ENCODE assay signal across 8 mouse cellular contexts in genomic region chr2:163996275-163996674, GRCm38 (mm10). TPM values are rescaled to one million over a fixed set of nuclear protein-coding genes. Genes with fewer than 3 reads are reported as not detected.
DNase-seq lines count a peak whose midpoint lies in the region; ATAC-seq and TF ChIP-seq lines count a peak whose summit lies in the region.

No protein-coding gene starts in this region.

- TF ChIP-seq RAD21 in CH12.LX (IDR thresholded peaks at IDR 0.05; ENCODE audit: low read depth, low read length) = no peak

- intact Hi-C loops in heart, postnatal 36 days (cut with DNase I) = no loop called here

- H3K27me3 ChIP-seq in heart, embryonic 11.5 days (ENCODE audit: control insufficient read depth, insufficient read depth, low read length) = no peaks in the 10 kb centered on the region
- H3K27me3 ChIP-seq in CH12.LX (replicated peaks) = peaks cover 3% of the 10 kb centered on the region
- H3K27me3 ChIP-seq in forebrain, embryonic 14.5 days (replicated peaks; ENCODE audit: control insufficient read depth, insufficient read depth, low read length) = no peaks in the 10 kb centered on the region
- no peaks in the 10 kb centered on the region for H3K27me3 ChIP-seq in liver, embryonic 15.5 days

- H3K4me3 ChIP-seq in heart, embryonic 11.5 days (ENCODE audit: low read depth, low read length) = peak overlapping the region; percentile 97
- peak overlapping the region; percentile 55 to 88 (median 88) for H3K4me3 ChIP-seq in CH12.LX (replicated peaks in 1 of 3; ENCODE audit: low read depth in 2 of 3, low read length in 2 of 3, poor library complexity in 1 of 3)
- H3K4me3 ChIP-seq in forebrain, embryonic 14.5 days (ENCODE audit: low read depth, low read length) = peak overlapping the region; percentile 96
- peak overlapping the region; percentile 100 for H3K4me3 ChIP-seq in liver, embryonic 15.5 days (replicated peaks)

- no peaks in the 10 kb centered on the region for H3K9me3 ChIP-seq in heart, embryonic 11.5 days (replicated peaks; ENCODE audit: control insufficient read depth, low read length)
- H3K9me3 ChIP-seq in CH12.LX (replicated peaks; ENCODE audit: low read length) = no peaks in the 10 kb centered on the region
- H3K9me3 ChIP-seq in forebrain, embryonic 14.5 days (replicated peaks; ENCODE audit: control insufficient read depth, low read length) = no peaks in the 10 kb centered on the region
- no peaks in the 10 kb centered on the region for H3K9me3 ChIP-seq in liver, embryonic 15.5 days (replicated peaks)

- ATAC-seq in heart, embryonic 11.5 days (replicated peaks; ENCODE audit: insufficient number of reproducible peaks, low FRiP score, low TSS enrichment) = no peak
- ATAC-seq in forebrain, embryonic 14.5 days = no peak
- no peak for ATAC-seq in liver, embryonic 15.5 days (ENCODE audit: insufficient read depth)

- TF ChIP-seq POLR2A in CH12.LX (IDR thresholded peaks at IDR 0.05; ENCODE audit: low read depth, low read length) = no peak

- H3K4me2 ChIP-seq in heart, embryonic 11.5 days = peak overlapping the region; percentile 82
- H3K4me2 ChIP-seq in CH12.LX (ENCODE audit: insufficient read depth, low read depth, poor library complexity, severe bottlenecking) = peak overlapping the region; percentile 92
- peak overlapping the region; percentile 91 for H3K4me2 ChIP-seq in forebrain, embryonic 14.5 days (ENCODE audit: low read length)
- peak overlapping the region; percentile 80 for H3K4me2 ChIP-seq in liver, embryonic 15.5 days

- no peak overlapping the region for H3K27ac ChIP-seq in heart, embryonic 11.5 days (ENCODE audit: low read depth, low read length)
- H3K27ac ChIP-seq in CH12.LX (ENCODE audit: insufficient read depth, low read depth) = no peak overlapping the region
- no peak overlapping the region for H3K27ac ChIP-seq in forebrain, embryonic 14.5 days (ENCODE audit: low read depth, low read length)
- H3K27ac ChIP-seq in liver, embryonic 15.5 days (replicated peaks) = 0 out of 2 replicates have a peak overlapping the region, but pooled peaks have one; percentile 97

- peak overlapping the region; percentile 97 for H3K9ac ChIP-seq in heart, embryonic 11.5 days (ENCODE audit: low read depth, low read length)
- H3K9ac ChIP-seq in CH12.LX (ENCODE audit: insufficient read depth, low read depth) = peak overlapping the region; percentile 95
- H3K9ac ChIP-seq in forebrain, embryonic 14.5 days (ENCODE audit: low read length) = peak overlapping the region; percentile 94
- peak overlapping the region; percentile 97 for H3K9ac ChIP-seq in liver, embryonic 15.5 days

- TF ChIP-seq EP300 in CH12.LX (IDR thresholded peaks at IDR 0.05; ENCODE audit: low read length) = no peak

- 68% methylated on average over 6 of the region's 6 CpGs for WGBS in heart, embryonic 11.5 days (ENCODE audit: insufficient replicate concordance)
- WGBS in forebrain, embryonic 14.5 days = 86% methylated on average over 6 of the region's 6 CpGs
- WGBS in liver, embryonic 15.5 days (ENCODE audit: insufficient replicate concordance) = 61% methylated on average over 6 of the region's 6 CpGs

- dilution Hi-C loops in CH12.LX (cut with MboI; ENCODE audit: extremely low pct_ligation_motif_present, extremely low pct_unique_long_range_greater_than_20kb, low sequenced_read_pairs) = no loop called here

- in situ Hi-C loops in CH12.LX (cut with MboI; ENCODE audit: low pct_ligation_motif_present, low pct_unique_long_range_greater_than_20kb, low sequenced_read_pairs) = no loop called here

- H3K4me1 ChIP-seq in heart, embryonic 11.5 days (ENCODE audit: control insufficient read depth, insufficient read depth, low read length) = peaks cover 15% of the 10 kb centered on the region
- H3K4me1 ChIP-seq in CH12.LX (ENCODE audit: control insufficient read depth in 1 of 2, insufficient read depth in 2 of 2) = peaks cover 6 to 26% of the 10 kb centered on the region in 2 experiments
- peaks cover 16% of the 10 kb centered on the region for H3K4me1 ChIP-seq in forebrain, embryonic 14.5 days (ENCODE audit: control insufficient read depth, insufficient read depth, low read length)
- H3K4me1 ChIP-seq in liver, embryonic 15.5 days (replicated peaks) = peaks cover 41% of the 10 kb centered on the region

- no peaks in the 10 kb centered on the region for H3K36me3 ChIP-seq in heart, embryonic 11.5 days (ENCODE audit: control insufficient read depth, insufficient read depth, low read length)
- H3K36me3 ChIP-seq in CH12.LX (replicated peaks in 1 of 2; ENCODE audit: control insufficient read depth in 1 of 2, insufficient read depth in 1 of 2, low read length in 1 of 2) = peaks cover 10 to 39% of the 10 kb centered on the region in 2 experiments
- peaks cover 13% of the 10 kb centered on the region; the same call in 1 of the 2 replicates for H3K36me3 ChIP-seq in forebrain, embryonic 14.5 days (ENCODE audit: control insufficient read depth, insufficient read depth, low read length)
- H3K36me3 ChIP-seq in liver, embryonic 15.5 days (replicated peaks) = peaks cover 18% of the 10 kb centered on the region

- peaks cover 48% of the 10 kb centered on the region for H3K79me2 ChIP-seq in CH12.LX (replicated peaks; ENCODE audit: control insufficient read depth, extremely low read depth, insufficient read depth, poor library complexity, severe bottlenecking)

- no peak for TF ChIP-seq CTCF in CH12.LX (conservative IDR thresholded peaks at IDR 0.05 in 1 of 2, IDR thresholded peaks at IDR 0.05 in 1 of 2; ENCODE audit: low read depth in 2 of 2, low read length in 2 of 2)

- DNase-seq in heart, postnatal 36 days = no peak
- DNase-seq in CH12.LX (ENCODE audit: extremely low read depth) = no peak
- DNase-seq in forebrain, embryonic 14.5 days (ENCODE audit: low spot score) = no peak
- no peak for DNase-seq in frontal cortex, postnatal 25 days (ENCODE audit: low spot score in 2 of 2)
- DNase-seq in layer of hippocampus, adult 9-10 months (ENCODE audit: low spot score) = no peak
- no peak for DNase-seq in T-cell, adult 2 months (ENCODE audit: low spot score)

TF ChIP-seq in CH12.LX, 34 proteins besides CTCF, POLR2A, EP300 and RAD21:
- no peak for TF ChIP-seq NRF1 (IDR thresholded peaks at IDR 0.05; ENCODE audit: low read depth, low read length)
- peak; percentile 56; the same call in 1 of the 2 replicates for TF ChIP-seq MAFK (IDR thresholded peaks at IDR 0.05; ENCODE audit: insufficient replicate concordance, low read length)
- TF ChIP-seq BHLHE40 (IDR thresholded peaks at IDR 0.05; ENCODE audit: low read depth, low read length) = no peak
- 0 out of 2 replicates have a peak, but pooled peaks have one; percentile 22 for TF ChIP-seq MYC (IDR thresholded peaks at IDR 0.05; ENCODE audit: low read depth, low read length)
- TF ChIP-seq CHD1 (IDR thresholded peaks at IDR 0.05; ENCODE audit: low read depth, low read length) = no peak
- TF ChIP-seq SIN3A (IDR thresholded peaks at IDR 0.05; ENCODE audit: low read length) = no peak
- TF ChIP-seq MAX (IDR thresholded peaks at IDR 0.05; ENCODE audit: low read length) = peak; percentile 68; the same call in 1 of the 2 replicates

RNA-seq across cellular contexts. Expression of gene Ywhab, which starts 1.5 kb away (rescaled TPM):
- 254 and 271 TPM in 2 replicates for polyA plus RNA-seq in heart, embryonic 11.5 days (2014; fragmentation: Nextera tagmentation; extraction: Ambion mirVana)
- 10 to 100 TPM; 76.0 to 76.3 TPM for total RNA-seq in heart, postnatal 36 days (2021)
- total RNA-seq in CH12.LX (2012; rRNA removed) (41.6 and 51.7 TPM in 2 replicates), CH12.LX (2014; rRNA removed) (57.1 and 59.8 TPM in 2 replicates)
- 157 and 159 TPM in 2 replicates for polyA plus RNA-seq in CH12.LX (2012; ENCODE audit: insufficient read length, low read depth)
- 305 and 380 TPM in 2 replicates for polyA plus RNA-seq in forebrain, embryonic 14.5 days (2014; fragmentation: Nextera tagmentation; extraction: Ambion mirVana)
- 91.7 and 96.3 TPM in 2 replicates for polyA plus RNA-seq in liver, embryonic 15.5 days (2015; fragmentation: Nextera tagmentation; extraction: Ambion mirVana)

RNA-seq across cellular contexts. Expression of gene Pabpc1l, which starts 29.0 kb away (rescaled TPM):
- 0.61 and 0.66 TPM in 2 replicates for polyA plus RNA-seq in heart, embryonic 11.5 days (2014; fragmentation: Nextera tagmentation; extraction: Ambion mirVana)
- under 1 TPM in 1 of 2 experiments, not detected in 1; 0.89 TPM for total RNA-seq in heart, postnatal 36 days (2021)
- total RNA-seq in CH12.LX (2012; rRNA removed) (0.42 and 0.76 TPM in 2 replicates), CH12.LX (2014; rRNA removed) (0.47 and 0.55 TPM in 2 replicates)
- polyA plus RNA-seq in CH12.LX (2012; ENCODE audit: insufficient read length, low read depth) = 0.96 and 2.0 TPM in 2 replicates
- 2.1 and 2.6 TPM in 2 replicates for polyA plus RNA-seq in forebrain, embryonic 14.5 days (2014; fragmentation: Nextera tagmentation; extraction: Ambion mirVana)
- polyA plus RNA-seq in liver, embryonic 15.5 days (2015; fragmentation: Nextera tagmentation; extraction: Ambion mirVana) = 0.32 and 0.54 TPM in 2 replicates
